28 mouse cellular contexts compared by ENCODE assay signal in genomic region chr10:69726806-69727205, GRCm38 (mm10).
A peak's percentile ranks its signal among the peaks of the same experiment; 100 is the strongest.
DNase-seq lines count a peak whose midpoint lies in the region; ATAC-seq and TF ChIP-seq lines count a peak whose summit lies in the region.
"Had no signal": no experiment of that assay in that cellular context is flagged by ENCODE, and none has a peak within 500 bp of the region (broad histone marks: within the 10 kb centered on the region; RNA-seq: fewer than 3 reads in every experiment).

No protein-coding gene starts in this region.

- H3K9ac ChIP-seq in hindbrain, embryonic 13.5 days: no peak overlapping the region
- H3K9ac ChIP-seq in hindbrain, embryonic 16.5 days (ENCODE audit: low read depth, low read length): no peak overlapping the region
- no peak overlapping the region for H3K9ac ChIP-seq in kidney, embryonic 16.5 days (replicated peaks; ENCODE audit: low read length)
- H3K9ac ChIP-seq: embryonic facial prominence, embryonic 15.5 days; forebrain, embryonic 12.5 days; heart, embryonic 12.5 days; limb, embryonic 15.5 days; liver, embryonic 14.5 days had no signal

- H3K27me3 ChIP-seq in hindbrain, embryonic 13.5 days: no peaks in the 10 kb centered on the region
- no peaks in the 10 kb centered on the region for H3K27me3 ChIP-seq in hindbrain, embryonic 16.5 days (replicated peaks; ENCODE audit: control insufficient read depth, insufficient read depth, low read length)
- H3K27me3 ChIP-seq in kidney, adult 2 months (replicated peaks; ENCODE audit: control insufficient read depth, insufficient read depth, low read length): no peaks in the 10 kb centered on the region
- no peaks in the 10 kb centered on the region for H3K27me3 ChIP-seq in kidney, embryonic 16.5 days (ENCODE audit: insufficient read depth, low read length)
- H3K27me3 ChIP-seq: embryonic facial prominence, embryonic 15.5 days; forebrain, embryonic 12.5 days; heart, embryonic 12.5 days; limb, embryonic 15.5 days had no signal

- TF ChIP-seq POLR2A in kidney, adult 2 months (IDR thresholded peaks at IDR 0.05; ENCODE audit: low read depth, low read length): no peak

- no peak overlapping the region for H3K4me2 ChIP-seq in hindbrain, embryonic 13.5 days
- H3K4me2 ChIP-seq in hindbrain, embryonic 16.5 days (ENCODE audit: low read length): no peak overlapping the region
- no peak overlapping the region for H3K4me2 ChIP-seq in kidney, embryonic 16.5 days (replicated peaks; ENCODE audit: low read depth, low read length)
- H3K4me2 ChIP-seq: embryonic facial prominence, embryonic 15.5 days; forebrain, embryonic 12.5 days; heart, embryonic 12.5 days; limb, embryonic 15.5 days had no signal

- no peaks in the 10 kb centered on the region for H3K36me3 ChIP-seq in hindbrain, embryonic 13.5 days
- H3K36me3 ChIP-seq in hindbrain, embryonic 16.5 days (ENCODE audit: control insufficient read depth, insufficient read depth, low read length): no peaks in the 10 kb centered on the region
- no peaks in the 10 kb centered on the region for H3K36me3 ChIP-seq in kidney, adult 2 months (ENCODE audit: control insufficient read depth, insufficient read depth, low read length)
- no peaks in the 10 kb centered on the region for H3K36me3 ChIP-seq in kidney, embryonic 16.5 days (ENCODE audit: insufficient read depth, low read length)
- H3K36me3 ChIP-seq: embryonic facial prominence, embryonic 10.5 days; embryonic facial prominence, embryonic 15.5 days; forebrain, embryonic 12.5 days; heart, embryonic 12.5 days; limb, embryonic 10.5 days; limb, embryonic 15.5 days had no signal

- DNase-seq in kidney, adult 18-20 months: peak; percentile 15
- DNase-seq in kidney, adult 2 months: peak; percentile 47
- DNase-seq in liver: no peak
- no peak for DNase-seq in left cerebral cortex, adult 9 months (ENCODE audit: low spot score in 2 of 2)
- DNase-seq: adrenal gland, postnatal 36 days; B cell, adult 2 months; cerebellum, adult 8-10 months; gastrocnemius, postnatal 14 days; heart, adult 18-20 months; lung, adult 2 months; lung, postnatal 10 days; midbrain, embryonic 14.5 days; right cerebral cortex, postnatal 25 days; spleen, adult 18-20 months; thymus, postnatal 14 days had no signal

- peaks cover 79% of the 10 kb centered on the region for H3K4me1 ChIP-seq in hindbrain, embryonic 13.5 days (replicated peaks)
- peaks cover 31% of the 10 kb centered on the region for H3K4me1 ChIP-seq in hindbrain, embryonic 16.5 days (ENCODE audit: control insufficient read depth, insufficient read depth, low read depth, low read length)
- peaks cover 11% of the 10 kb centered on the region for H3K4me1 ChIP-seq in kidney, adult 2 months (ENCODE audit: control insufficient read depth, insufficient read depth, low read length)
- H3K4me1 ChIP-seq in kidney, embryonic 16.5 days (ENCODE audit: insufficient read depth, low read length): peaks cover 11% of the 10 kb centered on the region; the same call in 1 of the 2 replicates

- no peak for ATAC-seq in hindbrain, embryonic 13.5 days (ENCODE audit: low FRiP score)
- ATAC-seq in hindbrain, embryonic 16.5 days: no peak
- ATAC-seq in kidney, embryonic 16.5 days (ENCODE audit: low FRiP score, low TSS enrichment): peak; percentile 85
- no peak for ATAC-seq in megakaryocyte, adult 5-6 weeks (ENCODE audit: poor library complexity, severe bottlenecking)
- ATAC-seq: intestine, embryonic 16.5 days had no signal

- TF ChIP-seq CTCF in kidney, adult 2 months (conservative IDR thresholded peaks at IDR 0.05; ENCODE audit: insufficient read depth, insufficient read length, low read depth, low read length): no peak

- WGBS in hindbrain, embryonic 13.5 days: 84% methylated on average over 7 of the region's 7 CpGs
- WGBS in hindbrain, embryonic 16.5 days: 89% methylated on average over 7 of the region's 7 CpGs
- 34% methylated on average over 7 of the region's 7 CpGs for WGBS in kidney, adult 2 months
- WGBS in kidney, embryonic 16.5 days: 62% methylated on average over 7 of the region's 7 CpGs

- H3K9me3 ChIP-seq in hindbrain, embryonic 13.5 days: no peaks in the 10 kb centered on the region
- H3K9me3 ChIP-seq in hindbrain, embryonic 16.5 days (ENCODE audit: control insufficient read depth, low read length): no peaks in the 10 kb centered on the region
- no peaks in the 10 kb centered on the region for H3K9me3 ChIP-seq in kidney, embryonic 16.5 days (ENCODE audit: low read length)
- H3K9me3 ChIP-seq: embryonic facial prominence, embryonic 10.5 days; embryonic facial prominence, embryonic 15.5 days; forebrain, embryonic 12.5 days; heart, embryonic 12.5 days; limb, embryonic 10.5 days; limb, embryonic 15.5 days had no signal

- H3K4me3 ChIP-seq in hindbrain, embryonic 13.5 days: no peak overlapping the region
- H3K4me3 ChIP-seq in hindbrain, embryonic 16.5 days (ENCODE audit: low read length): no peak overlapping the region
- no peak overlapping the region for H3K4me3 ChIP-seq in kidney, adult 2 months (ENCODE audit: insufficient read depth, low read depth, low read length)
- no peak overlapping the region for H3K4me3 ChIP-seq in kidney, embryonic 16.5 days (ENCODE audit: low read length)
- H3K4me3 ChIP-seq: embryonic facial prominence, embryonic 10.5 days; embryonic facial prominence, embryonic 15.5 days; forebrain, embryonic 12.5 days; heart, embryonic 12.5 days; limb, embryonic 10.5 days; limb, embryonic 15.5 days had no signal

- peak overlapping the region; percentile 40; the same call in 1 of the 2 replicates for H3K27ac ChIP-seq in hindbrain, embryonic 13.5 days
- H3K27ac ChIP-seq in hindbrain, embryonic 16.5 days (ENCODE audit: low read depth, low read length): no peak overlapping the region
- H3K27ac ChIP-seq in kidney, adult 2 months (ENCODE audit: insufficient read depth, low read depth, low read length): 0 out of 2 replicates have a peak overlapping the region, but pooled peaks have one; percentile 16
- H3K27ac ChIP-seq in kidney, embryonic 16.5 days (ENCODE audit: low read length): no peak overlapping the region
- H3K27ac ChIP-seq: embryonic facial prominence, embryonic 10.5 days; embryonic facial prominence, embryonic 15.5 days; forebrain, embryonic 12.5 days; limb, embryonic 10.5 days; limb, embryonic 15.5 days; liver, embryonic 14.5 days; macrophage had no signal

Comparison
In these comparisons a context has a peak if more than half of its experiments do, and no peak if none do; other contexts are left out.
1. H3K27ac ChIP-seq: peak in hindbrain, embryonic 13.5 days (single experiment) and kidney, adult 2 months (single experiment); none in hindbrain, embryonic 16.5 days (single experiment) and kidney, embryonic 16.5 days (single experiment).
2. DNase-seq: peak in kidney, adult 18-20 months (single experiment) and kidney, adult 2 months (single experiment); none in liver (single experiment) and left cerebral cortex, adult 9 months (0 of 2).